Mouse (Mus musculus) heart, embryonic 10.5 days (tissue): ENCODE data around the gene Gosr2. TPM values are rescaled to one million over a fixed set of nuclear protein-coding genes. Genes with fewer than 3 reads are reported as not detected.
"Not testable (repeated sequence)": the region's sequence is repeated elsewhere in the genome, so short reads cannot be mapped to it uniquely, and the experiment has no call there.

Source experiments
- DNase-seq: peaks from one replicate; pipeline ENCODE4 v3.0.0-alpha.2; 2017; ENCODE audit warnings: low spot score
- H3K27ac ChIP-seq: fragments of 300-500 bp; sonication (generic); 2 replicates; pipeline ENCODE4 v1.5.1; 2016; ENCODE audit warnings: mild to moderate bottlenecking
- H3K27me3 ChIP-seq: fragments of 300-500 bp; sonication (generic); 2 replicates; pipeline ENCODE4 v1.6.1; 2016; ENCODE audit warnings: mild to moderate bottlenecking; ENCODE audit not compliant: poor library complexity, insufficient read depth, severe bottlenecking
- H3K36me3 ChIP-seq: fragments of 300-500 bp; sonication (generic); 2 replicates; pipeline ENCODE4 v1.6.1; 2016; ENCODE audit warnings: mild to moderate bottlenecking, moderate library complexity
- H3K4me1 ChIP-seq: fragments of 300-500 bp; sonication (generic); 2 replicates; pipeline ENCODE4 v1.6.1; 2016; ENCODE audit warnings: mild to moderate bottlenecking
- H3K4me3 ChIP-seq: fragments of 300-500 bp; sonication (generic); 2 replicates; pipeline ENCODE4 v1.5.1; 2016; ENCODE audit warnings: mild to moderate bottlenecking, moderate library complexity
- H3K9me3 ChIP-seq: fragments of 300-500 bp; sonication (generic); 2 replicates; pipeline ENCODE4 v1.6.1; 2016; ENCODE audit warnings: mild to moderate bottlenecking, moderate library complexity
- WGBS: fragments of 180-500 bp; shearing (Covaris S2); methylation state at CpG from one replicate; pipeline ENCODE4 v1.1.7; 2016; 5-methylcytosine and 5-hydroxymethylcytosine counted together
- polyA plus RNA-seq: library from polyadenylated mRNA; unstranded; fragments of >200 nt; fragmentation: Nextera tagmentation; extraction: Ambion mirVana; gene quantifications from 2 replicates; pipeline ENCODE4 v1.2.1, GENCODE M21; 2016

Gosr2 gene
- polyA plus RNA-seq, 1 experiment from 2014 or later = 80.1 TPM

GRCm38 (mm10) chr11:103685261-103685736, 12.4 kb downstream of the Gosr2 start:
- H3K27ac ChIP-seq = no peak overlapping the region
- no peaks in the 10 kb centered on the region for H3K27me3 ChIP-seq
- no peak overlapping the region for H3K4me3 ChIP-seq
- H3K36me3 ChIP-seq = peaks cover 73% of the 10 kb centered on the region
- H3K9me3 ChIP-seq = no peaks in the 10 kb centered on the region
- WGBS = 90% methylated on average over 7 of the region's 7 CpGs
- H3K4me1 ChIP-seq = peaks cover 56% of the 10 kb centered on the region
- no peak for DNase-seq

GRCm38 (mm10) chr11:103683667-103684334, 13.9 kb downstream of the Gosr2 start:
- peak overlapping the region; percentile 64 for H3K27ac ChIP-seq
- H3K4me3 ChIP-seq = no peak overlapping the region
- peaks cover 85% of the 10 kb centered on the region for H3K36me3 ChIP-seq
- no peaks in the 10 kb centered on the region for H3K9me3 ChIP-seq
- 82% methylated on average over 11 of the region's 11 CpGs for WGBS
- no peaks in the 10 kb centered on the region for H3K27me3 ChIP-seq
- no peak for DNase-seq
- H3K4me1 ChIP-seq = peaks cover 42% of the 10 kb centered on the region

GRCm38 (mm10) chr11:103677042-103677441, 20.7 kb downstream of the Gosr2 start:
- 34% methylated on average over 2 of the region's 2 CpGs for WGBS
- not testable (repeated sequence) for H3K27me3 ChIP-seq, H3K9me3 ChIP-seq, H3K4me1 ChIP-seq, H3K4me3 ChIP-seq, H3K27ac ChIP-seq
- DNase-seq = peak; percentile 82
- peaks cover 60% of the 10 kb centered on the region for H3K36me3 ChIP-seq

- no peaks in the 10 kb centered on the region for H3K27me3 ChIP-seq
- H3K4me1 ChIP-seq = no peaks in the 10 kb centered on the region
- WGBS = 44% methylated on average over 3 of the region's 3 CpGs
- H3K9me3 ChIP-seq = no peaks in the 10 kb centered on the region
- H3K4me3 ChIP-seq = no peak overlapping the region
- H3K27ac ChIP-seq = no peak overlapping the region
- no peak for DNase-seq
- H3K36me3 ChIP-seq = peaks cover 45% of the 10 kb centered on the region
Measured at GRCm38 (mm10) chr11:103675556-103675955, 22.1 kb downstream of the Gosr2 start.

GRCm38 (mm10) chr11:103666907-103667426, 30.7 kb downstream of the Gosr2 start:
- WGBS = 63% methylated on average over 13 of the region's 13 CpGs
- DNase-seq = no peak
- no peak overlapping the region for H3K27ac ChIP-seq
- H3K4me1 ChIP-seq = peaks cover 7% of the 10 kb centered on the region; the same call in 1 of the 2 replicates
- H3K36me3 ChIP-seq = no peaks in the 10 kb centered on the region
- peaks cover 9% of the 10 kb centered on the region for H3K27me3 ChIP-seq
- no peak overlapping the region for H3K4me3 ChIP-seq
- no peaks in the 10 kb centered on the region for H3K9me3 ChIP-seq

DNA sequence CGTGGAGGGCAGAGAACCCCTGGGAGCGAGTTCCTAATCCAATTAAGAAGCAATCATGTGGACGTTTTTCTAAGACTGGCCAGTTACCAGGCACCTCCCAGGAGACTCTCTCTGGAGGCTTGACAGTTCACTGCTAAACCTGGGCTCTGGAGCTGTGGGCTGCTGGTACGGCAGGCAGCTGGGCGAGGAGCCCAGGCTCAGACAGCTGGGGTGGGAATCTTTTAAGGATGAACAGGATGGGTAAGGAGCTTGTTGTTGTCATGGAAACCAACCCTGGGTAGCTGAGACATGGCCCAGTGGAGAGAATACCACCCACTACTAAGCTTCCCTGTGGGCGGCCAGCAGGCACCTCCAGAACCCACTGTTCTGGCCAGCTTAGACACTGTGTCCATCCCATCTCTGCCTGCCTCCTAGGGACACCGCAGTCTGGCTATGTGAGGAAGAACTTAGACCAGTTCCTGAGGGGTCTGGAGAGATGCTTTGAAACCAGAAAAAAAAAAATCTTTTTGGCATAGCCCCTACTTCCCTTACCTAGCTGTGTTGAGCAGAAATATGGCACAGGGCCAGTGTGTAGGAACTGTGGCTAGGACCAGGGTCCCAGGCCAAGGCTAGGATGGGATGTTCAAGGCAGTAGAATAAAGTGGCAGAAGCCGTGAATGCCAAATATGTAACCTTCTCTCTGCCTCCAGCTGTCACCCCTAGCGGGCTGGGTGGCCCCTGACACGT, 31.4 kb downstream of the Gosr2 start:
- peaks cover 9% of the 10 kb centered on the region for H3K27me3 ChIP-seq
- H3K9me3 ChIP-seq = no peaks in the 10 kb centered on the region
- DNase-seq = no peak
- H3K4me3 ChIP-seq = no peak overlapping the region
- 32% methylated on average over 10 of the region's 10 CpGs for WGBS
- peaks cover 7% of the 10 kb centered on the region; the same call in 1 of the 2 replicates for H3K4me1 ChIP-seq
- no peak overlapping the region for H3K27ac ChIP-seq
- H3K36me3 ChIP-seq = no peaks in the 10 kb centered on the region

DNA sequence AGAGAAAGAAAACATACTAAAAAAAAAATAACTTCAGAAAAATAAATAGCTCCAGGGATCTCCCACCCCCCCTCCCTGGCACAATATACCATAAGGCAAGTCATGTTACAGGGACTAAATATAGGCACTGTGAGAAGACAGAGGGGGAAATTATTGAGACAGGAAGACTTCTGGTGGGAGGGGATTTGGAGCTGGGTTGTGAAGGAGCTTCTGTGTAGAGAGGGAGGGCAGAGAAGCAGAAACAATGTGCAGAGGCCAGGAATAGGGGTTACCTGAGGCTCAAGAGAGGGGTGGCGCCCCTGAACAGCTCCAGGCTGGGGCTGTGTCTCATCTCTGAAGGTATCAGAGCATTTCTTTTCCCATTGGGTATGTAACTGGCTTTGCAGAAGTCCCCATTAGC, 32.0 kb downstream of the Gosr2 start:
- H3K4me1 ChIP-seq = peaks cover 7% of the 10 kb centered on the region; the same call in 1 of the 2 replicates
- no peaks in the 10 kb centered on the region for H3K36me3 ChIP-seq
- no peaks in the 10 kb centered on the region for H3K9me3 ChIP-seq
- peaks cover 9% of the 10 kb centered on the region for H3K27me3 ChIP-seq
- H3K4me3 ChIP-seq = no peak overlapping the region
- DNase-seq = no peak
- no peak overlapping the region for H3K27ac ChIP-seq
- 42% methylated on average over 1 of the region's 1 CpGs for WGBS

GRCm38 (mm10) chr11:103663119-103663518, 34.6 kb downstream of the Gosr2 start:
- Histone ChIP-seq H3K9me3 (no peaks in the 10 kb centered on the region), H3K4me1 (peaks cover 7% of the 10 kb centered on the region; the same call in 1 of the 2 replicates), H3K27me3 (peaks cover 9% of the 10 kb centered on the region), H3K36me3 (no peaks in the 10 kb centered on the region), H3K4me3 (no peak overlapping the region), H3K27ac (no peak overlapping the region)
- 82% methylated on average over 8 of the region's 8 CpGs for whole genome bisulfite sequencing
- no peak for DNase-seq

DNA sequence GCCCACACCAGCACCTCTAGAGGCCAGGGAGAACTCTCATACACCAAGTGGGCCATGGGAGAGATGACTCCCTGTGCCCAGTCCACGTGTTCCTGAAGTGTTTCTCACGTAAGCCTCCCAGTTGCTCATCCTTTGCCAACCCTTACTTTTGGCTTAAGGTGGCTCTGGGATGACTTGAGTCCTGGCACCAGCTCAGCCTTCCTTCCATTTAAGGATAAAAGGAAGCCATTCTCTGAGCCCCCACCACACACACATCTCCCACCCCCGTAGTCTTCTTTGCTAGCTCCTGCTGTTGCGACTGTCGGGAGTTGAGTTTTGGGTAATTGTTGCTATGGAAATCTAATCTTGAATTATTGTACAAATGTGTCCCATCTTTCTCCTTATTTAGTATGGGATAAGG, 35.2 kb downstream of the Gosr2 start:
- no peak for DNase-seq
- Histone ChIP-seq H3K9me3 (no peaks in the 10 kb centered on the region), H3K27me3 (peaks cover 8% of the 10 kb centered on the region), H3K27ac (no peak overlapping the region), H3K4me1 (peaks cover 7% of the 10 kb centered on the region; the same call in 1 of the 2 replicates), H3K4me3 (no peak overlapping the region), H3K36me3 (no peaks in the 10 kb centered on the region)
- WGBS = 84% methylated on average over 5 of the region's 5 CpGs

DNA sequence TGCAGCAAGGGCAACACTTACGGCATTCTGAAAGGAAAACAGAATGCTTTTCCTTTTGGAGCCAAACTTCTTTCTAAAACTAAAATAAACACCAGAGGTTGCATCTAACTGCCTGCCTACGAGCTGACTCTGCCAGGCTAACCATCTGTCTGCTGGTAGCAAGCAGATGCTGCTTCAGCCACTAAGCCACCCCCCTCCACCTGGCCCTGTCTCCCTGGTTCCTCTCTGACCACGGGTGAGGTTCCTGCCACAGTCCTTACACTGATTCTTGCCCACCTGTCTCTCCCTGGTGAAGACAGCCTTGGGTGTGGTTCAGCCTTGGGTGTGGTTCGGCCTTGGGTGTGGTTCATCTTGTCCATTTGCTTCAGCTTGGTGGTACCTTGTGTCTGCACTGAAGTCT, 35.8 kb downstream of the Gosr2 start:
- peaks cover 1% of the 10 kb centered on the region for H3K27me3 ChIP-seq
- H3K4me3 ChIP-seq = no peak overlapping the region
- H3K9me3 ChIP-seq = no peaks in the 10 kb centered on the region
- WGBS = 55% methylated on average over 4 of the region's 4 CpGs
- peaks cover 7% of the 10 kb centered on the region; the same call in 1 of the 2 replicates for H3K4me1 ChIP-seq
- no peak overlapping the region for H3K27ac ChIP-seq
- H3K36me3 ChIP-seq = no peaks in the 10 kb centered on the region
- DNase-seq = no peak

- Histone ChIP-seq H3K9me3 (no peaks in the 10 kb centered on the region), H3K27me3 (peaks cover 28% of the 10 kb centered on the region), H3K4me3 (no peak overlapping the region), H3K36me3 (no peaks in the 10 kb centered on the region), H3K4me1 (no peaks in the 10 kb centered on the region), H3K27ac (no peak overlapping the region)
- WGBS = 80% methylated on average over 7 of the region's 7 CpGs
- DNase-seq = no peak
Measured at GRCm38 (mm10) chr11:103658189-103658588, 39.5 kb downstream of the Gosr2 start.

GRCm38 (mm10) chr11:103656520-103656919, 41.2 kb downstream of the Gosr2 start:
- no peaks in the 10 kb centered on the region for H3K4me1 ChIP-seq
- no peaks in the 10 kb centered on the region for H3K9me3 ChIP-seq
- peaks cover 44% of the 10 kb centered on the region for H3K27me3 ChIP-seq
- H3K27ac ChIP-seq = no peak overlapping the region
- H3K36me3 ChIP-seq = no peaks in the 10 kb centered on the region
- peak; percentile 84 for DNase-seq
- WGBS = 6% methylated on average over 3 of the region's 3 CpGs
- H3K4me3 ChIP-seq = no peak overlapping the region

- Histone ChIP-seq H3K27me3 (peaks cover 75% of the 10 kb centered on the region), H3K4me3 (no peak overlapping the region), H3K4me1 (peaks cover 16% of the 10 kb centered on the region), H3K27ac (no peak overlapping the region), H3K36me3 (no peaks in the 10 kb centered on the region), H3K9me3 (no peaks in the 10 kb centered on the region)
- no peak for DNase-seq
- 62% methylated on average over 10 of the region's 10 CpGs for WGBS
Measured at GRCm38 (mm10) chr11:103653359-103653965, 44.2 kb downstream of the Gosr2 start.
